Mouse (Mus musculus): Measurements from ENCODE around the gene Cbs. TPM values are rescaled to one million over a fixed set of nuclear protein-coding genes. Genes with fewer than 3 reads are reported as not detected.

Gene Cbs
- polyA plus RNA-seq, 1 experiment from 2014 or later = 0.88 TPM

DNA sequence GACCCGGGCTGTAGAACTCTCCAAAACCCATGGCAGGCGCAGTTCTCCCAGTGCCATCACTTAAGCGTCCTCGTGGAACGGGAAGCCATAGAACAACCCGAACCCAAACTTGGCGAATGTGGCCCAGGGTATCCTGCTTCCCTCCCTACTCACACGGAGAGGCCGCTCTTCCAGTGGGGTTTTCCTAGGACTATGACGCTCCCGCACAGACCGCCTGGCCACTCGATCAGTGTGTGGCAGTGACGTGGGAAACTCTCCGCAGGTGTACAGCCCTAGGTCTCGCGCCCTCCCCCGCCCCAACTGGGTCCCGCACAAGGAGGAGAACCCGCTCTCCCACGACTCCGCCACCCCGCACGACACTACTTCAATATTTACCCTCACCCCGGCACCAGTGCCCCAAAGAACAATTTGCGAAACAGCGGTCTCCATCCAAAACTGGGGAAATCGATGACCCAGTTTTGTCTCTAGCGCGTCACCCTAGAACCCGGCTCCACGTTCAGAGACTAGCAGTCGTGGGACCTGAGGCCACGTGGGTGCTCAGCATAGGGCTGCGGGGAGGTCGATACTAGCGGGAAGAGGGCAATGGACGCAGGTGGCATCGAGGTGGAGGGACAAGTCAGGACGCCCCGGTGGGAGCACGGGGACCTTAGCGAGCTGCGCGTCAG, 629 bp downstream of the Cbs start:
- peaks cover 13% of the 10 kb centered on the region for H3K27me3 ChIP-seq (ENCODE audit: control insufficient read depth, insufficient read depth, low read length)

DNA sequence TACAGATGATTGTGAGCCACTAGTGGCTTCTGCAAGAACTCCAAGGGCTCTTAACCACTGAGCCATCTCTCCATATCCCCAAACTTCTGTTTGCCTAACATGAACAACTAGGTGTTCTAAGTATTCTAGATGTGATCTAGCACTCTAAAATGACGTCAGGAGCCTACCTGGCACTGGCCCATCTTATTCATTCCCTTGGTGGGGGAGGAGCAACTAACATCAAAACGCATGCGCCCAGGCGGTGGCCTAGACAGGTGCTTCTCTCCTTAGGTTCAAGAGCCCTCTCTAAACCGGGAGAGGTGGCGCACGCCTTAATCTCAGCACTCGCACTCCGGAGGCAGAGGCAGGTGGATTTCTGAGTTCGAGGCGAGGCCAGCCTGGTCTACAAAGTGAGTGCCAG, 1.3 kb downstream of the Cbs start:
- WGBS = 52% methylated on average over 11 of the region's 11 CpGs
- no peaks in the 10 kb centered on the region for H3K9me3 ChIP-seq (replicated peaks; ENCODE audit: control insufficient read depth, low read length)
- H3K9ac ChIP-seq (ENCODE audit: low read length) = no peak overlapping the region
- H3K4me2 ChIP-seq (ENCODE audit: low read depth, low read length) = no peak overlapping the region
- peaks cover 21% of the 10 kb centered on the region for H3K4me1 ChIP-seq (ENCODE audit: control insufficient read depth, insufficient read depth, low read length)
- no peak overlapping the region for H3K4me3 ChIP-seq (ENCODE audit: low read length)
- no peak overlapping the region for H3K27ac ChIP-seq (ENCODE audit: low read length)
- peaks cover 13% of the 10 kb centered on the region for H3K27me3 ChIP-seq (ENCODE audit: control insufficient read depth, insufficient read depth, low read length)
- no peak for ATAC-seq (replicated peaks; ENCODE audit: extremely low read depth, insufficient read depth, low FRiP score)
- H3K36me3 ChIP-seq (ENCODE audit: control insufficient read depth, insufficient read depth) = no peaks in the 10 kb centered on the region

More for the DNA sequence above, 629 bp downstream of the Cbs start:
- Histone ChIP-seq H3K36me3 (ENCODE audit: control insufficient read depth, insufficient read depth) (no peaks in the 10 kb centered on the region), H3K9ac (ENCODE audit: low read length) (peak overlapping the region; percentile 60), H3K9me3 (replicated peaks; ENCODE audit: control insufficient read depth, low read length) (no peaks in the 10 kb centered on the region), H3K4me1 (ENCODE audit: control insufficient read depth, insufficient read depth, low read length) (peaks cover 21% of the 10 kb centered on the region), H3K4me3 (ENCODE audit: low read length) (peak overlapping the region; percentile 58), H3K4me2 (ENCODE audit: low read depth, low read length) (peak overlapping the region; percentile 90), H3K27ac (ENCODE audit: low read length) (no peak overlapping the region)
- ATAC-seq (replicated peaks; ENCODE audit: extremely low read depth, insufficient read depth, low FRiP score) = peak; percentile 35
- 4% methylated on average over 45 of the region's 45 CpGs for WGBS

DNA sequence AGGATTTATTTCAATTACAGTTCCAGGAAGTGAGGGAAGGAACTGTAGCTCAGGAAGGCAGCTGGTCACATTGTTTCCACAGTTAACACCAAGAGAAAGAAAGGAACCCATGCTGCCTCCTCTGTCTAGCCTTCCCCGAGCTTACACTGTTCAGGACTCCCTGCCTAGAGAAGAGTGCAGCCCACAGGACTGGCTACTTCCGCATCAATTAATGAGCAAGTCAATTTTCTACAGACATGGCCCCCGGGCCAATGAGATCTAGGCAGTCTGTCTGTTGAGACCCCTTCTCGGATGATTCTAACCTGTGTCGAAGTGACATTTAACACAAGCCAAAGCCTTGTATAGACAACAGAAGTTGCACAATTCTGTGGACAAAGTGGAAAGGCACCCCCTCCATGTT, 2.1 kb downstream of the Cbs start:
- Histone ChIP-seq H3K36me3 (ENCODE audit: control insufficient read depth, insufficient read depth) (no peaks in the 10 kb centered on the region), H3K9me3 (replicated peaks; ENCODE audit: control insufficient read depth, low read length) (no peaks in the 10 kb centered on the region), H3K27ac (ENCODE audit: low read length) (no peak overlapping the region), H3K4me3 (ENCODE audit: low read length) (no peak overlapping the region), H3K27me3 (ENCODE audit: control insufficient read depth, insufficient read depth, low read length) (peaks cover 13% of the 10 kb centered on the region), H3K9ac (ENCODE audit: low read length) (no peak overlapping the region), H3K4me2 (ENCODE audit: low read depth, low read length) (no peak overlapping the region), H3K4me1 (ENCODE audit: control insufficient read depth, insufficient read depth, low read length) (peaks cover 21% of the 10 kb centered on the region)
- WGBS = 68% methylated on average over 5 of the region's 5 CpGs
- no peak for ATAC-seq (replicated peaks; ENCODE audit: extremely low read depth, insufficient read depth, low FRiP score)

DNA sequence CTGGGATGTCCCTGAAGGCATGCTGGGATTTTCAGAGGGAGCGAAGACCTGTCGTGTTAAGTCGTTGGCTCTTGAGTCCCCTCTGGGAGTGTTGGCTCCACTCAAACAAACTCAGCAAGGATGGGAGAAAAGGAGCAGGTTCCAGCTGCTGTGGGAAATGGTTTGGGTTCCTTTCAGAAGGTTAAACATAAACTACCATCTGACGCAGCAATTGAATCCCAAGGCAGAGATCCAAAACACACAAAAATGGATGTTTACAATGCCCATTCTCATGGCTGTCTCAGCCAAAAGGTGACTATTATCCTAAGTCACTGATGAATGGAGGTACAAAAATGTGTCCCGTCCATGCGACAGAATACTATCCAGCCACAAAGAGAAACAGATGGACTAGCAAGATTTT, 4.0 kb downstream of the Cbs start:
- no peak for ATAC-seq (replicated peaks; ENCODE audit: extremely low read depth, insufficient read depth, low FRiP score)

DNA sequence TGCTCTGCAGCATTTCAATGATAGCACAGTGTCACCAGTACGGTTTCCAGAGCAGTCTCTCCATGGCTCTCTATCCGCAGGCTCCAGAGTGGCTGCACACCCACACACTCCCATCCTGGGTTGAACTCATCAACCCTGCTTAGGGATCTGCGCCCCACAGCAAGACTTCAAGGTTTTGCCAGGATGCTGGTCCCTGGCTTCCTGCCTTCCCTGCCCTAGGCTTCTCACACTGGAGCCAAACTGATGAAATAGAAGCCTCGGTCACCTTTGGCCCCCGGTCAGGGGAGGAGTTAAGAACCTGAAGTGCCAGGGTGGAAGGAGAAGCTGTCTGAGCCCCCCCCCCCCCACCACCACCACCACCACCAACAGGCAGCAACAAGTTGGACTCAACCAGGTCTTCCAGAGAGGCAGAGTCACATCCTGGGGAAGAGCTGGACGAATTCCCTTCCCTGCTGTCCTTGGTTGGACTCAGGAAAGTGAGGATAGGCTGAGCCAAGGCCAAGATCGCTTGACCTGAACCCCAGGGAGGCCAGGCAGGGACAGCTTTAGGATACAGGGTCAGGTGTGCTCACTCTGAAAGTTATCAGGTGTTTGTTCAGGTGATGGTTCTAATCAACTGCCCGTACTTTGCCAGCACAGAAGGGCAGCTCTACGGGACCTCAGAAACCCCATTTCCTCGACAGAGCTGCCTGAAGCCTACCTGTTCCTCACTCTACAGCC, 5.8 kb downstream of the Cbs start:
- Histone ChIP-seq H3K4me2 (ENCODE audit: low read depth, low read length) (no peak overlapping the region), H3K27ac (ENCODE audit: low read length) (no peak overlapping the region), H3K9me3 (replicated peaks; ENCODE audit: control insufficient read depth, low read length) (no peaks in the 10 kb centered on the region; the same call in 1 of the 2 replicates), H3K4me1 (ENCODE audit: control insufficient read depth, insufficient read depth, low read length) (peaks cover 2% of the 10 kb centered on the region), H3K27me3 (ENCODE audit: control insufficient read depth, insufficient read depth, low read length) (peaks cover 9% of the 10 kb centered on the region), H3K4me3 (ENCODE audit: low read length) (no peak overlapping the region), H3K9ac (ENCODE audit: low read length) (no peak overlapping the region), H3K36me3 (ENCODE audit: control insufficient read depth, insufficient read depth) (no peaks in the 10 kb centered on the region)
- 60% methylated on average over 10 of the region's 10 CpGs for WGBS
- ATAC-seq (replicated peaks; ENCODE audit: extremely low read depth, insufficient read depth, low FRiP score) = no peak

More for the DNA sequence above, 4.0 kb downstream of the Cbs start:
- Histone ChIP-seq H3K27me3 (ENCODE audit: control insufficient read depth, insufficient read depth, low read length) (peaks cover 13% of the 10 kb centered on the region), H3K4me1 (ENCODE audit: control insufficient read depth, insufficient read depth, low read length) (peaks cover 18% of the 10 kb centered on the region), H3K4me2 (ENCODE audit: low read depth, low read length) (no peak overlapping the region), H3K36me3 (ENCODE audit: control insufficient read depth, insufficient read depth) (no peaks in the 10 kb centered on the region), H3K27ac (ENCODE audit: low read length) (no peak overlapping the region), H3K9me3 (replicated peaks; ENCODE audit: control insufficient read depth, low read length) (no peaks in the 10 kb centered on the region), H3K9ac (ENCODE audit: low read length) (no peak overlapping the region), H3K4me3 (ENCODE audit: low read length) (no peak overlapping the region)
- WGBS = 75% methylated on average over 6 of the region's 6 CpGs

DNA sequence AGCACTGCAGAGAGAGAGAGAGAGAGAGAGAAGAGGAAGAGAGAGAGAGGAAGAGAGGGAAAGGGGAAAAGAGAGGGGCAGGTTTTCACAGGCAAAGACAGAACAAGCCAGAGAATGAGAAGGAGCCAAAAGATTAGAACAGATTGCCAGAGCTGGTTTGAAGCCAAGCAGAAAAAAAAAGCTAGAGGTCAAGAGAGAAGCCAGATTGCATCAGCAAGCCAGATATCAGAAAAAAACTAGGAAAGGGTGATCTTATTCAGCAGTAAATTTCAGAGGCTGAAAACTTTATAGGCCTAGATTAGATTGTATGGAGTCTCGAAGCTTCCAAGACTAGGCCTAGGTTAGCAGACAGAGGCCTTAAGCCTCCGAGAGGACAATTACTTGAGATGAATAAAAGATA, 9.1 kb downstream of the Cbs start:
- H3K36me3 ChIP-seq (ENCODE audit: control insufficient read depth, insufficient read depth) = no peaks in the 10 kb centered on the region
- WGBS = 88% methylated on average over 2 of the region's 2 CpGs
- no peaks in the 10 kb centered on the region; the same call in 1 of the 2 replicates for H3K9me3 ChIP-seq (replicated peaks; ENCODE audit: control insufficient read depth, low read length)
- H3K4me3 ChIP-seq (ENCODE audit: low read length) = no peak overlapping the region
- no peak overlapping the region for H3K27ac ChIP-seq (ENCODE audit: low read length)
- H3K4me2 ChIP-seq (ENCODE audit: low read depth, low read length) = no peak overlapping the region
- H3K9ac ChIP-seq (ENCODE audit: low read length) = no peak overlapping the region
- H3K4me1 ChIP-seq (ENCODE audit: control insufficient read depth, insufficient read depth, low read length) = no peaks in the 10 kb centered on the region
- no peaks in the 10 kb centered on the region for H3K27me3 ChIP-seq (ENCODE audit: control insufficient read depth, insufficient read depth, low read length)
- no peak for ATAC-seq (replicated peaks; ENCODE audit: extremely low read depth, insufficient read depth, low FRiP score)

DNA sequence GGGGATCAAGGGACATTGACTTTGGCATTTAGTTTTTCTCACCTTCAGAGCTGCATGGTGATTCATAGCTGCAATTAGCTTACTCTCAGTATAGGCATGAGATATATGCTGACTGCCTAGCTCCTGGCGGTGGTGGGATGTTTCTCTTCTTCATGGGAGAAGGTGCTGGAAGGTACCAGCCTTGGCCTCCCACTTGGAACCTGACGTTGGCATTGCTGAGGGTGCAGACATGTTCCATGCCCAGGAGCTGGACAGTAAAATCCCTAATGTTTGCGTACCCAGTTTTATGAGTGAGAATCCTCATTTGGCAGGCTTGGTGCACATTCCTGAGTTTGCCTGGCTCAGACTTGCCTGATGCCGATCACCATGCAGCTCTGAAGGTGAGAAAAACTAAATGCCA, 13.9 kb downstream of the Cbs start:
- 84% methylated on average over 4 of the region's 4 CpGs for WGBS
- no peaks in the 10 kb centered on the region; the same call in 1 of the 2 replicates for H3K9me3 ChIP-seq (replicated peaks; ENCODE audit: control insufficient read depth, low read length)
- no peaks in the 10 kb centered on the region for H3K4me1 ChIP-seq (ENCODE audit: control insufficient read depth, insufficient read depth, low read length)
- no peak overlapping the region for H3K9ac ChIP-seq (ENCODE audit: low read length)
- no peak overlapping the region for H3K4me3 ChIP-seq (ENCODE audit: low read length)
- no peak overlapping the region for H3K4me2 ChIP-seq (ENCODE audit: low read depth, low read length)
- no peak overlapping the region for H3K27ac ChIP-seq (ENCODE audit: low read length)
- no peaks in the 10 kb centered on the region for H3K27me3 ChIP-seq (ENCODE audit: control insufficient read depth, insufficient read depth, low read length)
- no peak for ATAC-seq (replicated peaks; ENCODE audit: extremely low read depth, insufficient read depth, low FRiP score)
- H3K36me3 ChIP-seq (ENCODE audit: control insufficient read depth, insufficient read depth) = no peaks in the 10 kb centered on the region

DNA sequence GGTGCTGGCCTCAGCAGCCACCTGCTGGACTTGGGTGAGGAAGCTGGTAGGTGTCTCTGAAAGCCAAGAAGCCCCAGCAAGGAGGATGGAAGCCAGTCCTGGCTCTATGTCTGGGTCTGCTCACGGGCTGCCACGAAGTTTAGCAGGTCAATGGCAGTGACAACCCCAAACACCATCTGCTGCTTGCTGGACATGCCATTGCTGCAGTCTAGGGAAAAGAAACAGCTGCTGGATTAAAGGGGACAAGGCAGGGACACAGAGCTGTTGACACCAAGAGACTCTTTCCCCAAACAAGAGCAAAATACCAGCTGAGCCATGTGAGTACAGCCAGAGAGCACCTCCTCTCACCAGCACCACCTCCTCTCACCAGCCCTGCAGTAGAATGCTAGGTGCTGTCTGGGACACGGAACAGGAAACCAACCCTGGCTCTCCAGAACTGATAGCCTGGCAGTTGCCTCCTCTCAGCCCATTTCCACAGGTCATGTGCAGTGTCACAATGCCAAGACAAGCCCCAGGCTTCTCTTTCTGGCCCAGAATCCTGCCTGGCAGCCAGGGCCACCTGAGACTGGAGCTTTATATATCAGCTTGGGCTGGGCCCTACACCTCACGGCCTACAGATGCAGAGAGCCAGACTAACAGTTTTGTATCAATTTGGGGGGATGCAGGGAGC, 23.8 kb downstream of the Cbs start:
- Histone ChIP-seq H3K9me3 (replicated peaks; ENCODE audit: control insufficient read depth, low read length) (no peaks in the 10 kb centered on the region), H3K4me1 (ENCODE audit: control insufficient read depth, insufficient read depth, low read length) (no peaks in the 10 kb centered on the region), H3K27me3 (ENCODE audit: control insufficient read depth, insufficient read depth, low read length) (no peaks in the 10 kb centered on the region), H3K9ac (ENCODE audit: low read length) (no peak overlapping the region), H3K4me3 (ENCODE audit: low read length) (no peak overlapping the region), H3K36me3 (ENCODE audit: control insufficient read depth, insufficient read depth) (no peaks in the 10 kb centered on the region), H3K27ac (ENCODE audit: low read length) (no peak overlapping the region), H3K4me2 (ENCODE audit: low read depth, low read length) (no peak overlapping the region)
- WGBS = 45% methylated on average over 4 of the region's 4 CpGs
- ATAC-seq (replicated peaks; ENCODE audit: extremely low read depth, insufficient read depth, low FRiP score) = no peak

DNA sequence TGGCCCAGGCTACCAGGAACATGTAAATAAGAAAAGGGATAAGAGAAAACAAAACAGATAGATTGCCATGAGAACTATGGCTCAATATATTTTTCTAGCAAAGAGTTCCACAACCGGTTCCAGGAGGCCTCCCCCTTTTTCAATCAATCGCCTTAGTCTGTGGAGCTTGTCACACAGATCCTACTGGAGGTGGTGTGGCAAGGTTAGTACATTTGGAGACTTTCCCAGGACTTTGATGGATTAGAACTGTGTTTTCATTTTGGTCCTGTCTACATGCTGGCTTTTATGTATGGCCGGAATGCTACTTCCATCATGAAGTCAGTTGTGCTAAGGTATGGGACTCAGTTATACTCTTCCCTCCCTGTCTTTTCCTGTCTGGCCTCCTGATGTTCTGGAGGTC, 27.1 kb downstream of the Cbs start:
- no peak for ATAC-seq (replicated peaks; ENCODE audit: extremely low read depth, insufficient read depth, low FRiP score)
- H3K36me3 ChIP-seq (ENCODE audit: control insufficient read depth, insufficient read depth) = peaks cover 3% of the 10 kb centered on the region; the same call in 1 of the 2 replicates
- H3K9ac ChIP-seq (ENCODE audit: low read length) = no peak overlapping the region
- no peak overlapping the region for H3K27ac ChIP-seq (ENCODE audit: low read length)
- H3K4me2 ChIP-seq (ENCODE audit: low read depth, low read length) = no peak overlapping the region
- no peaks in the 10 kb centered on the region for H3K4me1 ChIP-seq (ENCODE audit: control insufficient read depth, insufficient read depth, low read length)
- 89% methylated on average over 3 of the region's 3 CpGs for WGBS
- no peaks in the 10 kb centered on the region for H3K9me3 ChIP-seq (replicated peaks; ENCODE audit: control insufficient read depth, low read length)
- no peaks in the 10 kb centered on the region for H3K27me3 ChIP-seq (ENCODE audit: control insufficient read depth, insufficient read depth, low read length)
- no peak overlapping the region for H3K4me3 ChIP-seq (ENCODE audit: low read length)

All from heart, embryonic 16.5 days (tissue).